Mouse (Mus musculus): ENCODE data around the gene Kng1. TPM values are rescaled to one million over a fixed set of nuclear protein-coding genes. Genes with fewer than 3 reads are reported as not detected.
"Not testable (repeated sequence)": the region's sequence is repeated elsewhere in the genome, so short reads cannot be mapped to it uniquely, and the experiment has no call there.

Kng1 gene
- polyA plus RNA-seq, 1 experiment, result not detected

DNA sequence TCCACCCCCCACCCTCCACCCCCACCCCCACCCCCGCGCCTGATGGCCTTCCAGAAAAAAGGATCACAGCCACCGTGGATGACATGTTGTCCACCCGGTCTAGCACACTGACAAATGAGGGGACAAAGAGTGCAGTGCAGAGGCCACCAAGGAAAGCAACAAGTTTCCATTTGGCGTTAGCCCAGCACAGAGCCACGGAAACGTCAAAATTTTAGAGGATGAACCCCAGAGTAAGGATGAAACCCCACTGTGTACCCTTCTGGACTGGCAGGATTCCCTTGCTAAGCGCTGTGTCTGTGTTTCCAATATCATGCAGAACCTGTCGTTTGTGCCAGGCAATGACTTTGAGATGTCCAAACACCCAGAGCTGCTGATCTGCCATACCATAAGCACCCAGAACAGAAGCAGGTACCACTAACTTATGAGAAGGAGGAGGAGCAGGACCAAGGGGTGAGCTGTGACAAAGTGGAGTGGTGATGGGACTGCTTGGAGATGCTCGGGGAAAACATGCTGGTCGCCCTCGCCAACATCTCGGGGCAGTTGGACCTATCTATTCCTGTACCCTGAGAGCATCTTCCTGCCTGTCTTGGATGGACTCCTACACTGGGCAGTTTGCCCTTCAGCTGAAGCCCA is 35.8 kb downstream of the Kng1 start:
- no peak overlapping the region for H3K4me3 ChIP-seq
- TF ChIP-seq MYOD1 (IDR thresholded peaks at IDR 0.05; ENCODE audit: control insufficient read depth in 1 of 3, insufficient read length in 2 of 3, low read depth in 2 of 3) (no peak), SRF (IDR thresholded peaks at IDR 0.05; ENCODE audit: control insufficient read depth, insufficient read length, low read depth) (no peak), POLR2AphosphoS2 (IDR thresholded peaks at IDR 0.05; ENCODE audit: insufficient read length, low read depth) (no peak), USF1 (IDR thresholded peaks at IDR 0.05; ENCODE audit: low read depth) (no peak), TCF12 (IDR thresholded peaks at IDR 0.05; ENCODE audit: insufficient read depth, poor library complexity, severe bottlenecking) (no peak), POLR2A (IDR thresholded peaks at IDR 0.05; ENCODE audit: insufficient read length, low read depth) (no peak), REST (IDR thresholded peaks at IDR 0.05; ENCODE audit: insufficient read depth, insufficient read length) (no peak), CEBPB (IDR thresholded peaks at IDR 0.05; ENCODE audit: insufficient read depth, poor library complexity, severe bottlenecking) (no peak), MYOG (IDR thresholded peaks at IDR 0.05; ENCODE audit: control insufficient read depth in 1 of 3, insufficient read depth in 1 of 3, insufficient read length in 2 of 3, low read depth in 2 of 3) (no peak), MAX (IDR thresholded peaks at IDR 0.05; ENCODE audit: low read depth) (no peak), TCF3 (IDR thresholded peaks at IDR 0.05; ENCODE audit: insufficient read length, low read depth) (no peak), E2F4 (IDR thresholded peaks at IDR 0.05; ENCODE audit: insufficient read depth) (no peak)
- H3K4me2 ChIP-seq (ENCODE audit: low read depth), result no peak overlapping the region
- no peak overlapping the region for H3ac ChIP-seq (ENCODE audit: control insufficient read depth, insufficient read length)
- H3K27me3 ChIP-seq (ENCODE audit: control insufficient read depth, insufficient read depth, insufficient read length), result no peaks in the 10 kb centered on the region
- H3K36me3 ChIP-seq (ENCODE audit: control insufficient read depth, insufficient read depth), result no peaks in the 10 kb centered on the region
- H3K79me2 ChIP-seq (ENCODE audit: control insufficient read depth, insufficient read depth), result no peaks in the 10 kb centered on the region

DNA sequence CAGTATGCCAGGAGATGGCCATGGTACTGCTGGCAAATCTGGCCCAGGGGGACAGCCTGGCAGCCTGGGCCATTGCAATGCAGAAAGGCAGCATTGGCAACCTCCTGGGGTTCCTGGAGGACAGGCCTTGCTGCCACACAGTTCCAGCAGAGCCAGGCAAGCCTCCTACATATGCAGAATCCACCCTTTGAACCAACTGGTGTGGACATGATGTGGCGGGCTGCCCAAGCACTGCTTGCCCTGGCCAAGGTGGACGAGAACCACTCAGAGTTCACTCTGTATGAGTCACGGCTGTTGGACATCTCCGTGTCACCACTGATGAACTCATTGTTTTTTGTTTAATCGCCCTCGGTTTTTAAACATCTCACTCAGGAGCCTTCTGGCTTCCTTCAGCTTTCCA is 36.5 kb downstream of the Kng1 start:
- Histone ChIP-seq H3K4me2 (ENCODE audit: low read depth) (no peak overlapping the region), H3ac (ENCODE audit: control insufficient read depth, insufficient read length) (no peak overlapping the region), H3K4me3 (no peak overlapping the region), H3K36me3 (ENCODE audit: control insufficient read depth, insufficient read depth) (no peaks in the 10 kb centered on the region), H3K27me3 (ENCODE audit: control insufficient read depth, insufficient read depth, insufficient read length) (no peaks in the 10 kb centered on the region), H3K79me2 (ENCODE audit: control insufficient read depth, insufficient read depth) (no peaks in the 10 kb centered on the region)
- TF ChIP-seq TCF3 (IDR thresholded peaks at IDR 0.05; ENCODE audit: insufficient read length, low read depth) (no peak), TCF12 (IDR thresholded peaks at IDR 0.05; ENCODE audit: insufficient read depth, poor library complexity, severe bottlenecking) (no peak), USF1 (IDR thresholded peaks at IDR 0.05; ENCODE audit: low read depth) (no peak)

GRCm38 (mm10) chr16:23095581-23095980 is 37.9 kb downstream of the Kng1 start:
- not testable (repeated sequence) for H3K4me2 ChIP-seq (ENCODE audit: low read depth); H3K4me3 ChIP-seq; H3ac ChIP-seq (ENCODE audit: control insufficient read depth, insufficient read length); H3K36me3 ChIP-seq (ENCODE audit: control insufficient read depth, insufficient read depth); H3K27me3 ChIP-seq (ENCODE audit: control insufficient read depth, insufficient read depth, insufficient read length); H3K79me2 ChIP-seq (ENCODE audit: control insufficient read depth, insufficient read depth)

DNA sequence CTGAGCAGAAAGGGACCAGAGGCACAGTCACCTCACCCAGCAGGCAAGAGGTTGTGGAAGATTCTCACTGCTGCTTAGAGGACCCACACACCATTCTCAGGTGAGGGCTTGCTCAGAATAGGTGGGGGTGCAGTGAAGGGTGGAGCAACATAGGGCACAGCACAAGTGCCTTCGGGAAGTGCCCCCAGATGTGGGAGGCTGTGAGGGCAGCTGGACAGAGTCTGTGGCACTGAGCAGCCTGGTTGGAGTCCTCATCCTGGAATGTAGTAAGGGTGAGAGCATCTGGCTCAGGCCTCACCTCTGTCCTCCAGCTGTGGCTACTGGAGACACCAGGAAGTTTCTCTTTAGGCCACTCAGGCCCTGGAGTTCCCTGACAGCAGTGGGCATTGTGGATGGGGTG is 39.2 kb downstream of the Kng1 start:
- not testable (repeated sequence) for H3K27me3 ChIP-seq (ENCODE audit: control insufficient read depth, insufficient read depth, insufficient read length); H3K36me3 ChIP-seq (ENCODE audit: control insufficient read depth, insufficient read depth); H3K4me3 ChIP-seq; H3K4me2 ChIP-seq (ENCODE audit: low read depth); H3ac ChIP-seq (ENCODE audit: control insufficient read depth, insufficient read length); H3K79me2 ChIP-seq (ENCODE audit: control insufficient read depth, insufficient read depth)

GRCm38 (mm10) chr16:23097290-23098104 is 39.8 kb downstream of the Kng1 start:
- H3K36me3 ChIP-seq (ENCODE audit: control insufficient read depth, insufficient read depth); H3ac ChIP-seq (ENCODE audit: control insufficient read depth, insufficient read length); H3K27me3 ChIP-seq (ENCODE audit: control insufficient read depth, insufficient read depth, insufficient read length); H3K4me3 ChIP-seq; H3K4me2 ChIP-seq (ENCODE audit: low read depth); H3K79me2 ChIP-seq (ENCODE audit: control insufficient read depth, insufficient read depth): not testable (repeated sequence)

- H3K4me2 ChIP-seq (ENCODE audit: low read depth); H3K4me3 ChIP-seq: not testable (repeated sequence)
Observed at GRCm38 (mm10) chr16:23098105-23098452, 40.4 kb downstream of the Kng1 start.

More at GRCm38 (mm10) chr16:23098105-23098452, 40.4 kb downstream of the Kng1 start:
- H3K36me3 ChIP-seq (ENCODE audit: control insufficient read depth, insufficient read depth); H3ac ChIP-seq (ENCODE audit: control insufficient read depth, insufficient read length); H3K79me2 ChIP-seq (ENCODE audit: control insufficient read depth, insufficient read depth); H3K27me3 ChIP-seq (ENCODE audit: control insufficient read depth, insufficient read depth, insufficient read length): not testable (repeated sequence)
